Mouse (Mus musculus): ENCODE data around the gene Grk5.

Gene Grk5

GRCm38 (mm10) chr19:60972281-60973015 lies 82.9 kb downstream of the Grk5 start:
- in situ Hi-C loops (cut with MboI, MseI) = loop anchor here (10.0 kb wide), 1 partner anchor 1008 kb away; no protein-coding TSS in a partner anchor

- in situ Hi-C loops (cut with MboI, MseI) = loop anchor here (10.0 kb wide), 1 partner anchor 1009 kb away; no protein-coding TSS in a partner anchor
Measured at GRCm38 (mm10) chr19:60973508-60973907, 84.0 kb downstream of the Grk5 start.

GRCm38 (mm10) chr19:60979581-60979980 lies 90.0 kb downstream of the Grk5 start:
- in situ Hi-C loops (cut with MboI, MseI) = loop anchor here (10.0 kb wide), 1 partner anchor 1015 kb away; no protein-coding TSS in a partner anchor

- in situ Hi-C loops (cut with MboI, MseI) = no loop called here
Measured at GRCm38 (mm10) chr19:60981391-60981790, 91.8 kb downstream of the Grk5 start.

- in situ Hi-C loops (cut with MboI, MseI) = no loop called here
Measured at GRCm38 (mm10) chr19:60981894-60982293, 92.3 kb downstream of the Grk5 start.

GRCm38 (mm10) chr19:60989766-60990165 lies 100.2 kb downstream of the Grk5 start:
- in situ Hi-C loops (cut with MboI, MseI) = no loop called here

GRCm38 (mm10) chr19:60994214-60994613 lies 104.7 kb downstream of the Grk5 start:
- in situ Hi-C loops (cut with MboI, MseI) = no loop called here

GRCm38 (mm10) chr19:60994845-60995244 lies 105.3 kb downstream of the Grk5 start:
- in situ Hi-C loops (cut with MboI, MseI) = no loop called here

- in situ Hi-C loops (cut with MboI, MseI) = no loop called here
Measured at GRCm38 (mm10) chr19:60997784-60998183, 108.2 kb downstream of the Grk5 start.

- in situ Hi-C loops (cut with MboI, MseI) = no loop called here
Measured at GRCm38 (mm10) chr19:60999652-61000051, 110.1 kb downstream of the Grk5 start.

GRCm38 (mm10) chr19:61000958-61001357 lies 111.4 kb downstream of the Grk5 start:
- in situ Hi-C loops (cut with MboI, MseI) = no loop called here

GRCm38 (mm10) chr19:61009266-61009665 lies 119.7 kb downstream of the Grk5 start:
- in situ Hi-C loops (cut with MboI, MseI) = no loop called here

GRCm38 (mm10) chr19:61017477-61018266 lies 128.1 kb downstream of the Grk5 start:
- in situ Hi-C loops (cut with MboI, MseI) = no loop called here

- in situ Hi-C loops (cut with MboI, MseI) = no loop called here
Measured at GRCm38 (mm10) chr19:61021502-61021901, 132.0 kb downstream of the Grk5 start.

- in situ Hi-C loops (cut with MboI, MseI) = no loop called here
Measured at GRCm38 (mm10) chr19:61021939-61022566, 132.5 kb downstream of the Grk5 start.

GRCm38 (mm10) chr19:61031570-61031969 lies 142.0 kb downstream of the Grk5 start:
- in situ Hi-C loops (cut with MboI, MseI) = no loop called here

GRCm38 (mm10) chr19:61039151-61039550 lies 149.6 kb downstream of the Grk5 start:
- in situ Hi-C loops (cut with MboI, MseI) = no loop called here

GRCm38 (mm10) chr19:61048646-61049045 lies 159.1 kb downstream of the Grk5 start:
- in situ Hi-C loops (cut with MboI, MseI) = no loop called here

GRCm38 (mm10) chr19:61049413-61049812 lies 159.9 kb downstream of the Grk5 start:
- in situ Hi-C loops (cut with MboI, MseI) = no loop called here

GRCm38 (mm10) chr19:61051151-61051550 lies 161.6 kb downstream of the Grk5 start:
- in situ Hi-C loops (cut with MboI, MseI) = no loop called here

GRCm38 (mm10) chr19:61052008-61052407 lies 162.5 kb downstream of the Grk5 start:
- in situ Hi-C loops (cut with MboI, MseI) = no loop called here

- in situ Hi-C loops (cut with MboI, MseI) = no loop called here
Measured at GRCm38 (mm10) chr19:61052786-61053185, 163.2 kb downstream of the Grk5 start.
